Mouse (Mus musculus) MEL (cell line): ENCODE measurements at regions not wholly inside any gene's neighbourhood (a gene's known extent, or its start where the extent isn't known, plus 50 kb on each side); places are given as distances from the start of the nearest gene placed in this dataset.
"Not testable (repeated sequence)": the region's sequence is repeated elsewhere in the genome, so short reads cannot be mapped to it uniquely, and the experiment has no call there.

ENCODE experiments used
- DNase-seq: peaks from one replicate; pipeline ENCODE4 v3.0.0; 2011; ENCODE audit warnings: low read depth, low spot score
- H3K27ac ChIP-seq: 2 replicates; pipeline ENCODE4 v1.5.1; 2012; ENCODE audit warnings: low read depth, mild to moderate bottlenecking, control low read depth, low read length, moderate library complexity; ENCODE audit not compliant: control insufficient read depth
- H3K27me3 ChIP-seq, 2 experiments: fragments of 150-350 bp in 1 of 2; sonication (generic) in 1 of 2; 2 replicates each; pipeline ENCODE4 v1.6.1; 2012; ENCODE audit warnings: low read length in 2 of 2, mild to moderate bottlenecking in 2 of 2, improper control_type of control experiment in 1 of 2, moderate library complexity in 1 of 2; ENCODE audit not compliant: insufficient read depth in 2 of 2, control insufficient read depth in 1 of 2
- H3K36me3 ChIP-seq, 2 experiments: 2 replicates each; pipeline ENCODE4 v1.6.1; 2012 to 2014; ENCODE audit warnings: low read length in 2 of 2, improper control_type of control experiment in 1 of 2, inconsistent platforms in 1 of 2, mild to moderate bottlenecking in 1 of 2; ENCODE audit not compliant: insufficient read depth in 2 of 2, control insufficient read depth in 1 of 2
- H3K4me1 ChIP-seq, 2 experiments: fragments of 150-350 bp in 1 of 2; sonication (generic) in 1 of 2; 2 replicates each; pipeline ENCODE4 v1.6.1; 2012; ENCODE audit warnings: low read length in 2 of 2, improper control_type of control experiment in 1 of 2, mild to moderate bottlenecking in 1 of 2; ENCODE audit not compliant: insufficient read depth in 2 of 2, control insufficient read depth in 1 of 2
- H3K4me3 ChIP-seq, 2 experiments: fragments of 150-350 bp in 1 of 2; sonication (generic) in 1 of 2; 2 replicates each; pipeline ENCODE4 v1.5.1; 2012; ENCODE audit warnings: low read depth in 2 of 2, low read length in 2 of 2, mild to moderate bottlenecking in 2 of 2, moderate library complexity in 2 of 2, control low read depth in 1 of 2, improper control_type of control experiment in 1 of 2; ENCODE audit not compliant: control insufficient read depth in 1 of 2, insufficient read depth in 1 of 2
- H3K79me2 ChIP-seq: 2 replicates; pipeline ENCODE4 v1.6.1; 2012; ENCODE audit warnings: mild to moderate bottlenecking, low read length, moderate library complexity; ENCODE audit not compliant: control insufficient read depth, poor library complexity, insufficient read depth
- H3K9ac ChIP-seq: 2 replicates; pipeline ENCODE4 v1.6.1; 2012; ENCODE audit warnings: low read depth, mild to moderate bottlenecking, control low read depth, low read length, moderate library complexity; ENCODE audit not compliant: control insufficient read depth, poor library complexity, severe bottlenecking
- H3K9me3 ChIP-seq: fragments of 150-350 bp; sonication (generic); replicated peaks from 2 replicates; pipeline ENCODE4 v1.6.1; 2012; ENCODE audit warnings: mild to moderate bottlenecking, low read length, improper control_type of control experiment, moderate library complexity; ENCODE audit not compliant: insufficient read depth
- ETS1 ChIP-seq: IDR thresholded peaks from 2 replicates; pipeline ENCODE4 v1.6.1; 2012; ENCODE audit warnings: low read depth, mild to moderate bottlenecking, inconsistent platforms, low read length, improper control_type of control experiment, moderate library complexity
- POLR2A ChIP-seq, 2 experiments: IDR thresholded peaks; 2 replicates each; pipeline ENCODE4 v1.6.1; 2011 to 2012; ENCODE audit warnings: low read length in 2 of 2, mild to moderate bottlenecking in 2 of 2, control low read depth in 1 of 2, improper control_type of control experiment in 1 of 2, low read depth in 1 of 2, moderate library complexity in 1 of 2; ENCODE audit not compliant: control insufficient read depth in 1 of 2, insufficient read depth in 1 of 2, poor library complexity in 1 of 2
- TAL1 ChIP-seq: IDR thresholded peaks from 2 replicates; pipeline ENCODE4 v1.6.1; 2012; ENCODE audit warnings: mild to moderate bottlenecking, inconsistent platforms, low read length, moderate library complexity, mixed read lengths
- TBP ChIP-seq: IDR thresholded peaks from 2 replicates; pipeline ENCODE4 v1.8.0; 2011; ENCODE audit warnings: low read depth, low read length, improper control_type of control experiment
- TCF12 ChIP-seq: IDR thresholded peaks from 2 replicates; pipeline ENCODE4 v1.6.1; 2014; ENCODE audit warnings: low read depth, mild to moderate bottlenecking, inconsistent platforms, low read length, improper control_type of control experiment, moderate library complexity

DNA sequence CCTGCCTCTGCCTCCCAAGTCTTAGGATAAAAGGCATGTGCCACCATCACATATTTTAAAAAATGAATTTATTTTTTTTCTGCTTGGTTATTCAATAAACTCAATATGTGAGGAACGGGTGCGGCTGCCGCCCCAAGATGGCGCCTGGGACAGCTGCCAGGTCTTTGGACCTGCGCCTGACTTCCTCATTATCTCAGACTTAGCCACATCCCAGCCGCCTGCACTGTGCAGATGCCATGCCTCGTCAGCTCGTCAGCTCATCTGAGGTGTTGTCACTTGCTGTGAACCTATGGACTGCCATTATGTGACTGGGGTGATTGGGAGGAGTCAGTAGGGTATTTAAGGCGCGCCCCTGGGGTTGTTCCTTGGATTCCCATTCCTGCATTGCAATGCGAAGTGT, 354.1 kb downstream of the Cdh7 start:
- not testable (repeated sequence) for H3K4me1 ChIP-seq, H3K9me3 ChIP-seq, H3K27me3 ChIP-seq, H3K79me2 ChIP-seq, H3K36me3 ChIP-seq
- H3K9ac ChIP-seq: peak overlapping the region; percentile 75
- H3K27ac ChIP-seq: peak overlapping the region; percentile 49; the same call in 1 of the 2 replicates
- TF ChIP-seq ETS1 (peak; percentile 16; the same call in 1 of the 2 replicates), POLR2A (IDR thresholded peaks at IDR 0.05; ENCODE audit: control insufficient read depth in 1 of 2, insufficient read depth in 1 of 2, low read depth in 1 of 2, low read length in 2 of 2, poor library complexity in 1 of 2) (peak in 1 of 2 experiments; percentile 27; a peak in 1 of 4 replicates), TAL1 (0 out of 2 replicates have a peak, but pooled peaks have one; percentile 5), TBP (peak; percentile 77), TCF12 (0 out of 2 replicates have a peak, but pooled peaks have one; percentile 11)
- peak; percentile 88 for DNase-seq
- H3K4me3 ChIP-seq: peak overlapping the region; percentile 58 to 67; a peak in 3 of 4 replicates
